Mouse (Mus musculus) G1E (cell line): ENCODE results near the gene Sin3a.

ENCODE experiments used
- CTCF ChIP-seq: IDR thresholded peaks from 2 replicates; pipeline ENCODE4 v1.5.1; 2012; ENCODE audit warnings: low read depth, low read length, inconsistent platforms, mixed read lengths
- GATA1 ChIP-seq: IDR thresholded peaks from 2 replicates; pipeline ENCODE4 v1.6.1; 2012; ENCODE audit warnings: borderline replicate concordance, low read length, inconsistent platforms, mixed read lengths
- POLR2AphosphoS5 ChIP-seq: IDR thresholded peaks from 2 replicates; pipeline ENCODE4 v1.6.1; 2012; ENCODE audit warnings: low read depth, low read length, inconsistent platforms; ENCODE audit not compliant: insufficient replicate concordance
- TAL1 ChIP-seq: conservative IDR thresholded peaks from 2 replicates; pipeline ENCODE4 v1.6.1; 2012; ENCODE audit warnings: low read depth, low read length, inconsistent platforms, mixed read lengths

GRCm38 (mm10) chr9:57071801-57072351, at the start of gene Sin3a:
- no peak for TF ChIP-seq CTCF
- no peak for TF ChIP-seq GATA1
- TF ChIP-seq POLR2AphosphoS5: no peak
- no peak for TF ChIP-seq TAL1
